Mouse (Mus musculus) T-cell, adult 2 months (primary cell): ENCODE measurements around the gene Tuba1a.
"Not testable (repeated sequence)": the region's sequence is repeated elsewhere in the genome, so short reads cannot be mapped to it uniquely, and the experiment has no call there.

Experiments used
- DNase-seq: peaks from one replicate; pipeline ENCODE4 v3.0.0; 2022; ENCODE audit warnings: low spot score

The Tuba1a gene

GRCm38 (mm10) chr15:98923031-98923537 lies 30.4 kb downstream of the Tuba1a start:
- DNase-seq = no peak

GRCm38 (mm10) chr15:98922581-98922980 lies 30.9 kb downstream of the Tuba1a start:
- no peak for DNase-seq

GRCm38 (mm10) chr15:98921510-98921909 lies 32.0 kb downstream of the Tuba1a start:
- no peak for DNase-seq

GRCm38 (mm10) chr15:98918499-98918895 lies 35.0 kb downstream of the Tuba1a start:
- DNase-seq = not testable (repeated sequence)

- peak; percentile 100 for DNase-seq
Measured at GRCm38 (mm10) chr15:98917538-98918498, 35.7 kb downstream of the Tuba1a start, which contains the start of gene Lmbr1l. TSS of gene Lmbr1l (minus strand) at chr15:98918231.

GRCm38 (mm10) chr15:98917091-98917490 lies 36.4 kb downstream of the Tuba1a start:
- peak; percentile 21 for DNase-seq

- DNase-seq = no peak
Measured at GRCm38 (mm10) chr15:98916016-98916415, 37.5 kb downstream of the Tuba1a start.

- DNase-seq = no peak
Measured at GRCm38 (mm10) chr15:98914903-98915302, 38.6 kb downstream of the Tuba1a start.

GRCm38 (mm10) chr15:98904692-98905091 lies 48.8 kb downstream of the Tuba1a start:
- DNase-seq = peak; percentile 34

GRCm38 (mm10) chr15:98902600-98902999 lies 50.9 kb downstream of the Tuba1a start:
- no peak for DNase-seq

- no peak for DNase-seq
Measured at GRCm38 (mm10) chr15:98901530-98901929, 52.0 kb downstream of the Tuba1a start.
